Mouse (Mus musculus): ENCODE data around the gene Lrrc23.

Lrrc23 gene

GRCm38 (mm10) chr6:124767920-124768703, 11.4 kb downstream of the Lrrc23 start:
- DNase-seq (ENCODE audit: low spot score in 2 of 2) = peak; percentile 57 to 60

- no peak for DNase-seq (ENCODE audit: low spot score in 2 of 2)
Observed at GRCm38 (mm10) chr6:124767536-124767919, 12.0 kb downstream of the Lrrc23 start.

GRCm38 (mm10) chr6:124765951-124766350, 13.6 kb downstream of the Lrrc23 start:
- no peak for DNase-seq (ENCODE audit: low spot score in 2 of 2)

GRCm38 (mm10) chr6:124759259-124759658, 20.3 kb downstream of the Lrrc23 start:
- DNase-seq (ENCODE audit: low spot score in 2 of 2) = peak; percentile 83 to 86

- no peak for DNase-seq (ENCODE audit: low spot score in 2 of 2)
Observed at GRCm38 (mm10) chr6:124758849-124759232, 20.7 kb downstream of the Lrrc23 start.

GRCm38 (mm10) chr6:124757909-124758848, 21.3 kb downstream of the Lrrc23 start:
- peak in 1 of 2 experiments; percentile 72 for DNase-seq (ENCODE audit: low spot score in 2 of 2)

GRCm38 (mm10) chr6:124757351-124757880, 22.1 kb downstream of the Lrrc23 start:
- no peak for DNase-seq (ENCODE audit: low spot score in 2 of 2)

GRCm38 (mm10) chr6:124756652-124757350, 22.7 kb downstream of the Lrrc23 start:
- peak; percentile 77 to 85 for DNase-seq (ENCODE audit: low spot score in 2 of 2)

GRCm38 (mm10) chr6:124755831-124756595, 23.5 kb downstream of the Lrrc23 start, which contains the start of the genes Gm45234 and Atn1:
Gene Gm45234 (minus strand): TSS chr6:124756021.
Gene Atn1 (minus strand): TSS chr6:124756524.
- DNase-seq (ENCODE audit: low spot score in 2 of 2) = no peak

- no peak for DNase-seq (ENCODE audit: low spot score in 2 of 2)
Observed at GRCm38 (mm10) chr6:124755306-124755705, 24.2 kb downstream of the Lrrc23 start.

GRCm38 (mm10) chr6:124753861-124754260, 25.7 kb downstream of the Lrrc23 start:
- no peak for DNase-seq (ENCODE audit: low spot score in 2 of 2)

GRCm38 (mm10) chr6:124750405-124750804, 29.1 kb downstream of the Lrrc23 start:
- no peak for DNase-seq (ENCODE audit: low spot score in 2 of 2)

- no peak for DNase-seq (ENCODE audit: low spot score in 2 of 2)
Observed at GRCm38 (mm10) chr6:124746654-124747632, 32.6 kb downstream of the Lrrc23 start.

- no peak for DNase-seq (ENCODE audit: low spot score in 2 of 2)
Observed at GRCm38 (mm10) chr6:124746296-124746605, 33.3 kb downstream of the Lrrc23 start.

- DNase-seq (ENCODE audit: low spot score in 2 of 2) = peak; percentile 92 to 96
Observed at GRCm38 (mm10) chr6:124745490-124746295, 33.8 kb downstream of the Lrrc23 start.

GRCm38 (mm10) chr6:124744755-124745321, 34.7 kb downstream of the Lrrc23 start:
- no peak for DNase-seq (ENCODE audit: low spot score in 2 of 2)

- no peak for DNase-seq (ENCODE audit: low spot score in 2 of 2)
Observed at GRCm38 (mm10) chr6:124743647-124744046, 35.9 kb downstream of the Lrrc23 start.

GRCm38 (mm10) chr6:124742839-124743514, 36.5 kb downstream of the Lrrc23 start:
- DNase-seq (ENCODE audit: low spot score in 2 of 2) = no peak
